Comparison of ENCODE assay signal across 9 mouse cellular contexts in genomic region chr11:6030650-6031049, GRCm38 (mm10). TPM values are rescaled to one million over a fixed set of nuclear protein-coding genes. Genes with fewer than 3 reads are reported as not detected.
A peak's percentile ranks its signal among the peaks of the same experiment; 100 is the strongest.
DNase-seq lines count a peak whose midpoint lies in the region; ATAC-seq and TF ChIP-seq lines count a peak whose summit lies in the region.
"Had no signal": no experiment of that assay in that cellular context is flagged by ENCODE, and none has a peak within 500 bp of the region (broad histone marks: within the 10 kb centered on the region; RNA-seq: fewer than 3 reads in every experiment).

No protein-coding gene starts in this region.

- peak; percentile 51 for ATAC-seq in heart, postnatal 0 days (ENCODE audit: insufficient read depth, low read depth)

- TF ChIP-seq CTCF in heart, postnatal 0 days (IDR thresholded peaks at IDR 0.05; ENCODE audit: low read depth), result no peak

- WGBS in heart, postnatal 0 days, result 55% methylated on average over 6 of the region's 6 CpGs

- H3K4me2 ChIP-seq in heart, postnatal 0 days (ENCODE audit: low read depth, low read length), result no peak overlapping the region
- H3K4me2 ChIP-seq: lung, embryonic 15.5 days had no signal

- no peak overlapping the region for H3K4me3 ChIP-seq in heart, postnatal 0 days (ENCODE audit: low read depth, low read length)
- H3K4me3 ChIP-seq: lung, embryonic 15.5 days had no signal

- peaks cover 11% of the 10 kb centered on the region; the same call in 1 of the 2 replicates for H3K4me1 ChIP-seq in heart, postnatal 0 days (ENCODE audit: control insufficient read depth, insufficient read depth)
- H3K4me1 ChIP-seq: lung, embryonic 15.5 days had no signal

- TF ChIP-seq EP300 in heart, postnatal 0 days (IDR thresholded peaks at IDR 0.05; ENCODE audit: low read depth), result no peak

- no peaks in the 10 kb centered on the region for H3K27me3 ChIP-seq in heart, postnatal 0 days (ENCODE audit: control insufficient read depth, insufficient read depth, low read length)
- H3K27me3 ChIP-seq: lung, embryonic 15.5 days had no signal

- H3K9ac ChIP-seq in heart, postnatal 0 days (replicated peaks; ENCODE audit: low read depth, low read length), result no peak overlapping the region
- H3K9ac ChIP-seq: lung, embryonic 15.5 days had no signal

- H3K36me3 ChIP-seq in heart, postnatal 0 days (replicated peaks; ENCODE audit: control insufficient read depth, insufficient read depth, low read length), result no peaks in the 10 kb centered on the region
- H3K36me3 ChIP-seq: lung, embryonic 15.5 days had no signal

- DNase-seq in kidney, adult 18-20 months, result peak; percentile 40
- DNase-seq in kidney, postnatal 14 days, result no peak
- peak; percentile 87 for DNase-seq in adrenal gland, adult 2 months
- DNase-seq in cerebellum, postnatal 36 days, result peak; percentile 97
- peak; percentile 64 for DNase-seq in heart, postnatal 0 days (ENCODE audit: low spot score)
- peak; percentile 58 for DNase-seq in ovary, postnatal 14 days (ENCODE audit: low spot score)
- no peak for DNase-seq in thymus, postnatal 14 days
- no peak for DNase-seq in urinary bladder, postnatal 10 days (ENCODE audit: low spot score)

- H3K27ac ChIP-seq in heart, postnatal 0 days (ENCODE audit: low read depth), result no peak overlapping the region
- H3K27ac ChIP-seq: lung, embryonic 15.5 days had no signal

- no peaks in the 10 kb centered on the region for H3K9me3 ChIP-seq in heart, postnatal 0 days (replicated peaks; ENCODE audit: control insufficient read depth, low read length)
- H3K9me3 ChIP-seq: lung, embryonic 15.5 days had no signal

RNA-seq across cellular contexts. Expression of gene Camk2b, which starts 35.5 kb away (rescaled TPM):
- 10 to 100 TPM; 11.1 to 16.2 TPM for total RNA-seq in adrenal gland, adult 2 months (2021)
- polyA plus RNA-seq in adrenal gland, adult 2 months (2012; rRNA removed), result 10.2 and 12.0 TPM in 2 replicates
- total RNA-seq in heart, postnatal 0 days (2014; rRNA removed; ENCODE audit: low replicate concordance), result 3.0 and 6.3 TPM in 2 replicates
- polyA plus RNA-seq in heart, postnatal 0 days (2015; fragmentation: Nextera tagmentation; extraction: Ambion mirVana), result 2.5 and 3.4 TPM in 2 replicates

Comparison
In these comparisons a context has a peak if more than half of its experiments do, and no peak if none do; other contexts are left out.
1. DNase-seq: peak in kidney, adult 18-20 months (single experiment), adrenal gland, adult 2 months (single experiment), cerebellum, postnatal 36 days (2 of 2), heart, postnatal 0 days (single experiment) and ovary, postnatal 14 days (single experiment); none in kidney, postnatal 14 days (single experiment), thymus, postnatal 14 days (single experiment) and urinary bladder, postnatal 10 days (single experiment).